Mouse (Mus musculus) neural tube, embryonic 14.5 days (tissue): ENCODE measurements around the gene Gm28230. TPM values are rescaled to one million over a fixed set of nuclear protein-coding genes. Genes with fewer than 3 reads are reported as not detected.

Experiments
- ATAC-seq: fragments of 200-750 bp; cut with Nextera tagmentation; 2 replicates; pipeline ENCODE4 v1.8.0; 2017; ENCODE audit warnings: low read depth, mild to moderate bottlenecking, moderate TSS enrichment, moderate library complexity
- H3K27ac ChIP-seq: fragments of 300-500 bp; sonication (generic); 2 replicates; pipeline ENCODE4 v1.5.1; 2014; ENCODE audit warnings: low read depth, mild to moderate bottlenecking, control low read depth, low read length, moderate library complexity, mixed read lengths
- H3K27me3 ChIP-seq: fragments of 300-500 bp; sonication (generic); 2 replicates; pipeline ENCODE4 v1.6.1; 2014; ENCODE audit warnings: low read length; ENCODE audit not compliant: control insufficient read depth, insufficient read depth
- H3K36me3 ChIP-seq: fragments of 300-500 bp; sonication (generic); 2 replicates; pipeline ENCODE4 v1.6.1; 2014; ENCODE audit warnings: low read length, mixed read lengths; ENCODE audit not compliant: control insufficient read depth, insufficient read depth
- H3K4me1 ChIP-seq: fragments of 300-500 bp; sonication (generic); 2 replicates; pipeline ENCODE4 v1.6.1; 2014; ENCODE audit warnings: low read length; ENCODE audit not compliant: control insufficient read depth, insufficient read depth
- H3K4me2 ChIP-seq: fragments of 300-500 bp; sonication (generic); 2 replicates; pipeline ENCODE4 v1.6.1; 2014; ENCODE audit warnings: mild to moderate bottlenecking, low read depth, low read length, control low read depth
- H3K4me3 ChIP-seq: fragments of 300-500 bp; sonication (generic); 2 replicates; pipeline ENCODE4 v1.5.1; 2014; ENCODE audit warnings: low read depth, low read length, control low read depth, mixed read lengths
- H3K9ac ChIP-seq: fragments of 300-500 bp; sonication (generic); replicated peaks from 2 replicates; pipeline ENCODE4 v1.6.1; 2014; ENCODE audit warnings: low read depth, mild to moderate bottlenecking, control low read depth, low read length, mixed read lengths
- H3K9me3 ChIP-seq: fragments of 300-500 bp; sonication (generic); 2 replicates; pipeline ENCODE4 v1.6.1; 2016; ENCODE audit warnings: low read length; ENCODE audit not compliant: control insufficient read depth
- WGBS: fragments of 180-500 bp; shearing (Covaris S2); extraction: QIAGEN DNeasy Blood & Tissue Kit; methylation state at CpG from one replicate; pipeline ENCODE4 v1.1.7; 2014; 5-methylcytosine and 5-hydroxymethylcytosine counted together
- polyA plus RNA-seq: library from polyadenylated mRNA; unstranded; fragments of >200 nt; fragmentation: Nextera tagmentation; extraction: Ambion mirVana; gene quantifications from 2 replicates; pipeline ENCODE4 v1.2.1, GENCODE M21; 2014

The Gm28230 gene
- polyA plus RNA-seq, 1 experiment from 2014 or later = 2.5 TPM

DNA sequence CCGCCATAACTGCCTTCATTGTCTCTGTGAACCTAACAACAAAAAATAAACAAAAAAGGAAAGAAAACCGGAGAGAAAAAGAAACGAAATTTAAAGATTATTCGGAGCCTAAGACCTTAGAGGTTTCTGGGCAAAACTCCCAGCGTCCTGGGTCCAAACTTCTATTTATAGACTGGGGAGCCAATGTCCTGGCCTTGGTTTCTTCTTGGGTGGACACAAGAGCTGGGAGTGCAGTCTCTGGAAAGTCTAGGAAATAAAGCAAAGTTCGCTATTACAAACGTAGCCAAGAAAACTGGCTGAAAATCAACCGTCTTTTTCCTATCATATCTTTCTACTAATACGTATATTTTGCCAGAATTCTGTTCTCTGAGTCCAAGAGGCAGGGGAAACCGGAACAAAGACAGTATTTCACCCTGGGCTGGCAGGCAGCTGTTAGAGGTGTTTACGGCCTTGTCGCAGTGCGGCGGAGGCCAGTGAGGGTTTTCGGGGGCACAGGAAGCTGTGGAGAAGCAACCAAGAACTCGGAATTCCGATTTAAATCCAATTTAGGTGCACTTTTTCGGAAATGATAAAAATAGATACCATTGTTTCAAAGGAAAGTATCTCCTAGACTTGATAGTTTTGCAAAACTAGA is 12.3 kb upstream of the Gm28230 start:
- ATAC-seq = no peak
- Histone ChIP-seq H3K36me3 (no peaks in the 10 kb centered on the region), H3K4me1 (peaks cover 53% of the 10 kb centered on the region), H3K27me3 (no peaks in the 10 kb centered on the region), H3K4me3 (peak overlapping the region; percentile 99), H3K9me3 (no peaks in the 10 kb centered on the region), H3K9ac (peak overlapping the region; percentile 100), H3K4me2 (peak overlapping the region; percentile 75), H3K27ac (peak overlapping the region; percentile 100)
- 2% methylated on average over 18 of the region's 18 CpGs for WGBS

DNA sequence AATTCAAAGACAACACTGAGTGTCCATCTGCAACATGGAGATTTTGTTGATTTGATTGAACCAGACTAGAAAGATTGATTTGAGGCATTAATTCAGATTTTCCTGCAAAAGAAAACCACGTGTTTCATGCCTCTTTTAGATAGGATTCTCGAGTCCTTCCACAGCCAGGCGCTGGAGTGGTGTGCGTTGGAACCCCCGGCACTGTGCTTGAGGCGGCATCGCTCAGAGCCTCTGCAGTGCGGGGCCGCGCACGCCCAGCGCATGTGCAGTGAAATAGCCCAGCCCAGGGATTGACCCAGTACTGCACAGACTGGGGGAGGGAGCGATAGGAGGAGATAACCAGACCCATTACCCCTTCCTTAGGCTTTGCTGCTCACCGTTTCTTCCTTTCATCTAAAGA is 11.6 kb upstream of the Gm28230 start:
- Histone ChIP-seq H3K4me2 (peak overlapping the region; percentile 75), H3K9ac (peak overlapping the region; percentile 100), H3K4me1 (peaks cover 53% of the 10 kb centered on the region), H3K27ac (peak overlapping the region; percentile 100), H3K4me3 (peak overlapping the region; percentile 99), H3K36me3 (no peaks in the 10 kb centered on the region), H3K27me3 (no peaks in the 10 kb centered on the region), H3K9me3 (no peaks in the 10 kb centered on the region)
- peak; percentile 85 for ATAC-seq
- under 1% methylated on average over 14 of the region's 14 CpGs for WGBS

DNA sequence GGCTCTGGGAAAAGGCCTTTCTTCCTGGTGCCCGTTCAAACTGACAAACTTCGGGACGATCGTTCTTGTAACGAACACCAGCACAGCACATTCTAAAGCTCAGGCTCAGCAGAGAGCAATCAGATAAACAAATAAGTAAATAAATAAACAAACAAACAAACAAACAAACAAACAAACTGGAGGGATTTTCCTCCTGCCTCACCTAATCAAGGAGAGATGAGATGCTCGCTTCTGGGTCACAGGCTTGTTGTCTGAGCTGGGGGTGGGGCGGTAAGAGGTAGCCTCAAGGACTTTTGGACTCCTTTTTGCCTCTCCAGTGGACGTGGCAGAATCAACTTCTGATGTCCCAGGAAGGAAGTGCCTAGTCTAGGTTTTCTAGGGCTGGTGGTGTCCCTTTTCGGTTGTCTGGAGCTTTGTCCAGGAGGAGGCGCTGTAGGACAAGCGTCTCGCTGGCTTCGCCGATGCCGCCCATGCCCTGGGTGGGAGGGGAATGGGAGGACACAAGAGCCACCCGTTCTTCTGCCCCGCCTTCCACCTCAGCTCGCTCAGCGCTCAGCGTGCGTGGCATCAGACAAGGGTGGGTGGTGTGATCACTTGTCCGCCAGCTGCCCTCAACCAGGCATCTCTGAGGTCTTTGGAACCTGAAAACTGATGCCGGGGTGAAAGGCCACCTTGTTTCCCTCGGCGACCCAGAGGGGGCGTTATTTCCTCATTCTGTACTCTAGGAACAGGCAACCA is 10.9 kb upstream of the Gm28230 start:
- peak; percentile 50 for ATAC-seq
- Histone ChIP-seq H3K4me3 (peak overlapping the region; percentile 99), H3K27me3 (no peaks in the 10 kb centered on the region), H3K4me1 (peaks cover 53% of the 10 kb centered on the region), H3K27ac (peak overlapping the region; percentile 100), H3K9me3 (no peaks in the 10 kb centered on the region), H3K36me3 (no peaks in the 10 kb centered on the region), H3K9ac (peak overlapping the region; percentile 100), H3K4me2 (peak overlapping the region; percentile 75)
- WGBS = under 1% methylated on average over 26 of the region's 26 CpGs

DNA sequence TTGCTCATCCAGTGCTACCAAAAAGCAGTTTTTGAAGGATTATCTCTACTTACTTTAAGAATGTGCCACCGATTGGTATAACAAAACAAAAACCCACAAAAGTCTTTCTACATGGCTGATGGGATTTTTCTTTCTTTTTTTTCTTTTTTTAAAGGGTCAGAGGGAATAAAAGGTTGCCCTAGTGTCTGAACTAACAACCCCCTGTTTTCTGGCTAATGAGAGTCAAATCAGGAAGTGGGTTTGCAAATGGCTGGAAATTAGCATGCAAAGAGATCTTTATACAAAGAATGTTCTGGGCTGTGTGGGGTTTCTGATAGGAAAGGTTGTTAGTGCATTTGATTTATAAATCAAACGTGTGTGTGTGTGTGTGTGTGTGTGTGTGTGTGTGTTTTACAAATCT is 6.1 kb upstream of the Gm28230 start:
- H3K4me3 ChIP-seq = peak overlapping the region; percentile 2; the same call in 1 of the 2 replicates
- H3K9me3 ChIP-seq = no peaks in the 10 kb centered on the region
- 4% methylated on average over 2 of the region's 2 CpGs for WGBS
- H3K9ac ChIP-seq = no peak overlapping the region
- peak overlapping the region; percentile 68 for H3K4me2 ChIP-seq
- ATAC-seq = no peak
- H3K4me1 ChIP-seq = peaks cover 97% of the 10 kb centered on the region
- no peaks in the 10 kb centered on the region; the same call in 1 of the 2 replicates for H3K36me3 ChIP-seq
- H3K27ac ChIP-seq = peak overlapping the region; percentile 48; the same call in 1 of the 2 replicates
- no peaks in the 10 kb centered on the region for H3K27me3 ChIP-seq

DNA sequence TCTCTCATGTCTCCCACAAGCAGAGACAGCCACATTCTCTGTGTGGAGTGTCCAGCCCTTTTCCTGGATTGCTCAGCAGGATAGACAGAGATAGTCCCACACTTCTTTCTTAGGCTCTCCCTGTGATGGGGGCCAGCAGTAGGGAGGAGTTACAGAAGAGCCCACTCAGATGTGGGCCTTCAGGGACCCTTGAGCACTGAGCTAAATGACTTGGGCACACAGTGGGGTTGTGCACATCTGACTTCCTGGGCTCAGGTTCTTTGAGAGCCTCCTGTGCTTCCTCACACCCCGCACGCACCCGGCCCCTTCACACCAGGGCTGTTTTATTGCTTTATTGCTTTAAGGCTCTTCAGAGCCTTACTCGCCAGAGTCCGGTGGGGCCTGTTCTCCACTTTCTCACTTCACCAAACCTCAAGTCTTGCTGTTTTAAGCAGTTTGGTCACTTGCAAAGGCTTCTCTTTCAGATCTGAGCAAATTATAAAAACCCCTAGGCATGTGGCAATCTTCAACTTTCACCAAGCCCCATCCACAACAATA is 5.5 kb upstream of the Gm28230 start:
- H3K9ac ChIP-seq = peak overlapping the region; percentile 32; the same call in 1 of the 2 replicates
- peaks cover 98% of the 10 kb centered on the region for H3K4me1 ChIP-seq
- H3K36me3 ChIP-seq = peaks cover under 1% of the 10 kb centered on the region; the same call in 1 of the 2 replicates
- 4% methylated on average over 5 of the region's 5 CpGs for WGBS
- H3K27ac ChIP-seq = peak overlapping the region; percentile 48
- H3K27me3 ChIP-seq = no peaks in the 10 kb centered on the region
- ATAC-seq = no peak
- 0 out of 2 replicates have a peak overlapping the region, but pooled peaks have one; percentile 2 for H3K4me3 ChIP-seq
- no peaks in the 10 kb centered on the region for H3K9me3 ChIP-seq
- H3K4me2 ChIP-seq = peak overlapping the region; percentile 68

DNA sequence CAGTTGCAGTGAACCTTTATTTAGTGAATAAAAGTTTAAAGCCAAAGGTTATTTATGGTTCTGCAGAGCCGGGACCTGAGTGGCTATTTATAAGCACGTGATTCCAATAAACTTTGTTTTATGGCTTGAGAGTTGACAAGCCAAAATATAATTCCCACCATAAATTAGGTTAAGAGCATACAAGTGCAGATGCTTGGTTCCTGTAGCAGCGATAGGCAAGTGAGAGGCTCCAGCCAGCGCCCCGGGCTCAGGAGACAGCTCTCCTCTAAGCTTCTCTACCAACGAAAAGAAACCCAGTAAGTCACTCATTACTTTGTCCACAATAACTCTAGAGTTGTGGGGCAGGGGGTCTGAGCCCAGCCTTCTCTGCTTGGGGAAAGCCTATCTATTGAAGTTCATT is 4.6 kb upstream of the Gm28230 start:
- Histone ChIP-seq H3K4me1 (peaks cover 98% of the 10 kb centered on the region), H3K4me3 (peak overlapping the region; percentile 24; the same call in 1 of the 2 replicates), H3K27ac (peak overlapping the region; percentile 62; the same call in 1 of the 2 replicates), H3K9me3 (no peaks in the 10 kb centered on the region), H3K9ac (peak overlapping the region; percentile 48; the same call in 1 of the 2 replicates), H3K36me3 (peaks cover 5% of the 10 kb centered on the region; the same call in 1 of the 2 replicates), H3K4me2 (peak overlapping the region; percentile 68), H3K27me3 (no peaks in the 10 kb centered on the region)
- 0 out of 2 replicates have a peak, but pooled peaks have one; percentile 39 for ATAC-seq
- 5% methylated on average over 6 of the region's 6 CpGs for WGBS

DNA sequence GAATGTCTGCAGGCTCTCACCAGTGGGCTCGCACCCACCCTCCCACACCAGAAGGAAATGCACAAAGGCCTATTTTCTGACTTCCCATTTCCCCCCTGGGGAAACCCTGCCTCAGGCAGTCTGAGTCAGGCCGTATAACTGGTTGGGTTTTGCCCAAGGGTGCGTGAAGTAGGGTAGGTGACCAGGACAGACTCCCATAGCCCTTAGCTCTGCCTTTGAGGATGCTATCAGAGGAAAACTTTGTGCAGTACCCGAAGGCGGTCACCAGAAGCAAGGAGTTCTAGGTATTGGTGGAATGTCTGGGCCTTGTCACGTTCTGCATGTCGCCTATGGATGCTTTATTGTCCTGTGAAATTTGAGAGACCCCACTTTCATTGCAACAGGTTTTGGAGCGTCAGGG is 3.6 kb upstream of the Gm28230 start:
- H3K36me3 ChIP-seq = peaks cover 6% of the 10 kb centered on the region; the same call in 1 of the 2 replicates
- H3K27ac ChIP-seq = peak overlapping the region; percentile 62
- peak overlapping the region; percentile 68 for H3K4me2 ChIP-seq
- H3K27me3 ChIP-seq = no peaks in the 10 kb centered on the region
- H3K9me3 ChIP-seq = no peaks in the 10 kb centered on the region
- 8% methylated on average over 8 of the region's 8 CpGs for WGBS
- ATAC-seq = no peak
- H3K4me1 ChIP-seq = peaks cover 98% of the 10 kb centered on the region
- H3K9ac ChIP-seq = peak overlapping the region; percentile 48
- H3K4me3 ChIP-seq = peak overlapping the region; percentile 24

DNA sequence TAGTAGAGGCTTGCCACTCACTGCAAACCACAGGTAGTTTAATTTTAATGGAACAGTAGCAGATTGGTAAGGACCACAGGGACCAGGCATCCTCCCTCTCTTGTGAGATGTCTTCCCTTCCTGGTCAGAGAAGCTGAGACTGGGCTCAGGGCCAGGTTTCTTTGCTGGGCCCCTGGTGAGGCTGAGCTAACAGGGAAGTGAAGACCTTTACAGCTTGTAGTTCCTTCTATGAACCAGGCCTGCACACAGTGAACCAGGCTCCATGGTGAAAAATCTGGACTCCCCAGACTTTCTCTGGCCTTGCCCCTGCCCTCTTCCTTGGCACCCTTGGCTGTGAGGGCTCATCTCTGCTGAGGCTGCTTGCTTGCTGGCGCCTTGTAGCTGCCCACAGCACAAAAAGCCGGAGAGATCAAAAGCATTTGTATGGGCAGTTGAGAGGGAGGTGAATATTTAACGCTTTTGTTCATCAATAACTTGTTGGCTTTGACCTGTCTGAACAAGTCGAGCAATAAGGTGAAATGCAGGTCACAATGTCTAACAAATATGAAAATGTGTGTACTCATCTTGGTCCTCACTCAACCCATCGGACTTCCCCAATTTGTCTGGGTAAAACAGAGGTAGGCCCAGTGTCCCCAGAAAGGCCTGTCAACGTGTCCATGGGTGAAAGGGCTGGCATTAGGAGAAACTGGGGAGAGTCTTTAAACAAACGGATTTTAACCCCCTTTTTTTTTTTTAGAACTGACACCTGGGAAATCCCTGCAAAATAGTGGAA is 2.1 kb upstream of the Gm28230 start:
- ATAC-seq = no peak

More for the DNA sequence above, 2.1 kb upstream of the Gm28230 start:
- Histone ChIP-seq H3K4me1 (peaks cover 95% of the 10 kb centered on the region), H3K36me3 (peaks cover 17% of the 10 kb centered on the region), H3K4me3 (peak overlapping the region; percentile 24; the same call in 1 of the 2 replicates), H3K27me3 (no peaks in the 10 kb centered on the region), H3K9ac (peak overlapping the region; percentile 48), H3K27ac (peak overlapping the region; percentile 83), H3K4me2 (peak overlapping the region; percentile 68), H3K9me3 (no peaks in the 10 kb centered on the region)
- 11% methylated on average over 7 of the region's 7 CpGs for WGBS
